Mouse (Mus musculus): ENCODE data around the gene Rgl1.

DNA sequence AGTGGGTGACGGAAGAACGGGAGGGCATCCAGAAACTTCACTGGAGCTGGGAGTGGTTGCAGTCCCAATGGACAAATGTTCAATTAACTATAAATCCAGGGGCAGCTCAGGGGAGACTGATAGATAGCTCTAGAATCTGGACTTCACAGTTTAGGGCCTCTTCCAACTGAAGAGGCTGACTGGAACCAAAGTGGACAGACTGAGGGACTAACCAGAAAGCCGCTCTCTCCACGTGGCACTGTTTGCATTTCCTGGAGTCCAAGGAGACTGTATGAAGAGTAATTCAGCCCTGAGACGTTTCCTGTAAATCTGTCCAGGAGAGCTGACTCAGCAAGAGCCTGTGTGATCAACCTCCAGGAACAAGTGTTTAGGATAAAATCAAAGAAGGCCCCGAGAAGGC, 62.2 kb downstream of the Rgl1 start:
- TF ChIP-seq POLR2A (IDR thresholded peaks at IDR 0.05; ENCODE audit: control insufficient read depth, extremely low read depth, insufficient read depth, low read length, poor library complexity) = no peak
- no peak for TF ChIP-seq CTCF (IDR thresholded peaks at IDR 0.05; ENCODE audit: borderline replicate concordance, control insufficient read depth, extremely low read depth, insufficient read depth, low read length, poor library complexity)
